Mouse (Mus musculus) B cell, adult 62 days (primary cell): ENCODE measurements around the gene Grin1. TPM values are rescaled to one million over a fixed set of nuclear protein-coding genes. Genes with fewer than 3 reads are reported as not detected.

Experiments
- total RNA-seq: library from RNA; stranded (reverse); gene quantifications from 4 replicates; pipeline ENCODE4 v1.2.4, GENCODE M21; 2023

Gene Grin1
- total RNA-seq, result not detected in 4 replicates

DNA sequence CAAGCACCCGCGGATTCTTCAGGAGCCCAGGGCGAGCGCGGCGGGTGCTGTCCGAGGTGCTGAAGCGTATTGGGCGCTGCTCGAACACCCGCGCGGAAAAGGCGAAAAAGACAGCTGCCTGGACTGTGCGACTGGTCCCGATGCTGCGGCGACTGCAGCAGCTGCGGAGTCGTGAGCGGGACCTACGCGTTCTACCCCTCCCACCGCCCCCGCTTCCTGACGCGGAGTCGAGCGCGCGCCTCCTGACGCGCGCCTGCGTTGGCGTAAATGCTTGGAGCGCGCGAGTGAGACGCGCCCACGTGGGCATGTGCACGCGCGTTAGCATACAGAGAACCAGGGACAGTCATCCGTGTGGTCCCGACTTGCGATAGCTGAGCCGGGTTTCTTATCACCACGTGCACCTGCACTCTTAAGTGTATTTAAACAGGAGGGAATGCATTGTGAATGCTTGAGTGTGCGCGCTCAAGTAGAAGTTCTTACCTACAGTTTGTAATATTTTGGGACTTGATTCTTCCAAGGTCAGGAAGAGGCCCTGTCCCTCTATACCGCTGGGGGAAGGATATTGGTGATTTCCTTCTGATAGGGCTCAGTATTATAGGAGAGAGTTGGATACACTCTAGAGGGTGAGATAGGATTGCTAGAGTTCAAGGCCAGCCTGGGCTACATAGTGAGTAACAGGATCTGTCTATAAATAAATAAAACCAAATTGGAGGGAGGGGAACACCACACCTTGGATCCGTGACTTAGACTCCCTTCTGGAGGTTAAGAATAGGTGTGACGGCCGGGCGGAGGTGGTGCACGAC is at the start of gene Grin1:
TSS of gene Grin1 (minus strand) at position 217 of the 803 bp plus-strand sequence.

DNA sequence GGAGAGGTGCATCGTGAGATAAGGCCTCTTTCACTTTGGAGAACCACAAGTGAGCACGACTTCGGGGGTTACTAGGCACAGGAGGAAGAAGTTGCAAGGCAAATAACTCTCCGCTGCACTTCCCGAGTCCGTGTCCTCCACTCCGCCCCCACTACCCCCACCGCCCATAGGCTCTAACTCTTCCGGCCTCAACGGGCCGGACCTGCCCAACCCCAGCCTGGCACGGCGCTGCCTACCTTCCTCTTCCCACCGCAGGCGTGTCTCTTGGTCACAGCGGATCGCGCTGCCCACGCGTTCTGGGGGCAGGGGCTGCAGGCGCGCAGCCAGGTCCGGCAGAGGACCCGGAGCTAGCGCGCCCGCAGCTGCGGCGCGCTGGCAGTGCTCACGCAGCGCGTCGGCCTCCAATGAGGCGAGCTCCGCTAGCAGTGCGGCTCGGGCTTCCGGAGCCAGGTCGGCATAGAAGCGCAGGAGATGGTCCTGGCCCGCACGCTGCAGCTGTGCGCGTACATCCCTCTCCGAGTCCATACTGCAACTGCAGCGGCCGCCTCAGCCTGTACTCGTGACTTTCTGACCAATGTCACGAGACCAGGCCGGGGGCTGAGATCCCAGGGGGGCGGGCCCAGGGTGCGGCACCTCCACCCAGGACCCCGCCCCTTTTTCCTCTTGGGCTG is 46.2 kb upstream of the Grin1 start, which contains the start of gene Uap1l1:
TSS of gene Uap1l1 (minus strand) at position 592 of the 671 bp plus-strand sequence.

DNA sequence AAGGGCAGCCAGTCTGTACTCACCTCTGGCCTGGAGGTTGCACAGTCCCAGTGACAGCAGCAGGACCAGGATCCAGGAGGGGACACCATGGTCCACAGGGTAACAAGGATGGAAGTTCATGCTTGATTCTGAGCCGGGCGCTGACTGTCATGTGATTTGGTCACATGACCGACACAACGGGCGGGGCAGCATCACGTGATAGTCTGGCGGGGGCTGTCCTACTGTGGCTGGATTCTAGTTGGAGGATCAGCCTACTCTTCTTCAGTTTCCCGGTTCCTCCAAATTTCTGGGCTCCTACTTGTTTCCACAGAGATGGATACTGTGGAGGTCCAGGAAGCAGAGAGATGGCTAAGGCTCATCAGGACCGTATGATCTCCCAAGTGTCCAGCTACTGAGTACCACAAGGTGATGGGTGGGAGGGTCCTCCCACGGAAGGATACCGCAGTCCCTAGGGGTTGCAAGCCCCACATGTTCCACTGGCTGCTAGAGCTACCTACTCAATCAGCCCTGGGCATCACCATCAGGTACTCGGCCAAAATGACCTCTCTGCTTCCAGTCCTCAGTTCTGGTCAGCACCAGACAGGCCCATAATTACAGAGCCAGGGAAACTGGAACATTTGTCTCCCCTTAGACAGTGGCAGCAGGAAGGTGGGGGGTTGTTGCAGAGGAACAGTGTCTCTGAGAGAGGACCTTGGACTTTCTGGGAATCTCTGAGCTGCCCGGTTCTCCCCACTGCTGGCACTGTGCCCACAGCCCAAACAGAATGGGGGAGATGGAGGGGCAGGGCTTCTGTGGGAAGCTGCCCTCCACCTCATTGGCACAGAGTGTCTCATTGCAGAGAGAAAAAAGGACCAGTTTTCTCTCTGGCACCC is 37.5 kb upstream of the Grin1 start, which contains the start of gene Dpp7:
TSS of gene Dpp7 (minus strand) at position 152 of the 872 bp plus-strand sequence.

DNA sequence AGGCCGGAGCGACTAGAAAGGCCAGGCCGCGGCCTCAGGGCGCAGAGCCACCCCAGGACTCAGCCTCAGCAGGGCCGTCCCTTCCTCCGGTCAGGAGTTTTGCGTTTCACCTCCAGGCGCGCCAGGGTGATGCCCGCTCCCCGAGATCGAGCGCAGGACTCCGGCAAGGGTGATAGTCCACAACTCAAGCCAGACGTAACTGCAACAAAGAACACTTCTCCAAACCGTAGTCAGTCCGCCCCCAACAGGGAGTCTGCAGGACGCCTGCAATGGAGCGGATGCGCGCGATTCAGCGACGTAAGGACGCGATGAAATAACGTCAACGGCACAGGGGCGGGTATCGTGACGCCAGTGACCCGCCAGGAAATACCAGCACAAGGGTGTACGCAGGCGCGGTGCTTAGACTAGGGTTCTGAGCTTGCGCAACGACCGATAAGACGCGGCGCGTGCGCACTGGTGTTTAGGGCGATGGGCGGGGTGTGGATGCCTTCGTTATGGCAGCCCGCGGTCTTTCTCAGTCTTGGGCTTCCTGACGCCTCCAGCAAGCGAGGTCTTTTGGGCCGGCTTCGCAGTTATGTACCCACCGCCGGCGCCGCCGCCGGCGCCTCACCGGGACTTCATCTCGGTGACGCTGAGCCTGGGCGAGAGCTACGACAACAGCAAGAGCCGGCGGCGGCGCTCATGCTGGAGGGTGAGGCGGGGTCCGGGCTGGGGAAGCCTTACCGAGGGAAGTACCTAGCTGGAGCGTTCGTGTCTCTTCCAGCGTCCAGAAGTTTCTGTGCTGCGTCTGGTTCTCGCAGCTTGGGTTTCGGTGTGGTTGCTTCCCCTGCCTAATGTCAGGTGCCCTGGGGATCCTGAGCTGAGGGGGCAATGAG is 13.5 kb upstream of the Grin1 start, which contains the start of gene Man1b1:
TSS of gene Man1b1 (plus strand) at position 53 of the 875 bp plus-strand sequence.

DNA sequence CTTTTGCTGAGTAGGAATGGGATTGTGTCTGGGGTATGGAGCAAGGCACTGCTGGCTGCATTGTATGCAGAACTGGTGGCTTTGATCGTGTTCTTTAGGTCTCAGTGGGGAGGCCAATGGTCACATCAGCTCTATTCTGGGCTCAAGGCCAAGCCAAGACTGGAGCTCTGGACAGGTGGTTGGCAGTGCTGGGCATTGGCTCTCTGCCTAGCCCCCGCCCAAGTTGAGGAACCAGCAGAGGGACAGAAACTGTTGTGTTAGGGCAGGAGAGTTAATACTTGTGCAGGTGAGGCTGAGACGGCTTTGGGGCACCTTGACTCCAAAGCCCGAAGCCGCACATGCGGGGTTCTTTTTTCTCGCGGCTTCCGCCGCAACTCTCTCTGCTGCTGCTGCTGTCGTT is 29.3 kb downstream of the Grin1 start, which contains the start of gene Lrrc26:
TSS of gene Lrrc26 (plus strand) at position 265 of the 400 bp plus-strand sequence.

DNA sequence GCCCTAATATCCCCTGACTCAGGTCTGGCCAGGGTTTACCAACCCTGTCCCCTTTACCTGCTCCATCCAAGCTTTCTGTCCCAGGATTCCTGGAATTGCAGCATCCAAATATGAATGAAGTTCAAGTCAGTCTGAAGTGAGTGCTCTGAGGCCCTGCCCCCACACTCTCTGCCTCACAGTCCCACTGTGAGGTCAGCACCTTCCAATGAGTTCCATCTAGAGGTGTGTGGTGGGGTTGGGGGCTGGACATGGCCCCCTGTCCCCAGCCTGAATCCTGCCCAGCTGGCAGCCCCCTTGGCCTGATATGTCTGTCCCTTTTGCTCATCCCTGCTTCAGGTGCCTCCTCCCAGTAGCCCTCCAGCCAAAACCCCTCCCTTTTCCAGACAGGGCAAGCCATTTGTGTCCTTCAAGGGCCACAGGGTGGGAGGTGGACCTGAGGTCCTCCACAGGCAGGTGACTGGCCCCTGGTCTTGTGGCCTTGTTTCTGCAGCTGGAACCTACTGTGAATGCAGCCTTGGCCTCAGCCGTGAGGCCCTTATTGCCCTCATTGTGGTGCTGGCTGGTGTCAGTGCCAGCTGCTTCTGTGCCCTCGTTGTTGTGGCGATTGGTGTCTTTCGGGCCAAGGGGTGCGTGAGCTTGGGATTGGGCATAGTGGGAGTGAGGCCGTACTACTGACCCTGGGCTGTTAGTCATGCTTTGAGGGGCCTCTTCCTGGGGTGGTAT is 30.9 kb downstream of the Grin1 start, which contains the start of gene Tmem210:
TSS of gene Tmem210 (plus strand) at position 219 of the 723 bp plus-strand sequence.

DNA sequence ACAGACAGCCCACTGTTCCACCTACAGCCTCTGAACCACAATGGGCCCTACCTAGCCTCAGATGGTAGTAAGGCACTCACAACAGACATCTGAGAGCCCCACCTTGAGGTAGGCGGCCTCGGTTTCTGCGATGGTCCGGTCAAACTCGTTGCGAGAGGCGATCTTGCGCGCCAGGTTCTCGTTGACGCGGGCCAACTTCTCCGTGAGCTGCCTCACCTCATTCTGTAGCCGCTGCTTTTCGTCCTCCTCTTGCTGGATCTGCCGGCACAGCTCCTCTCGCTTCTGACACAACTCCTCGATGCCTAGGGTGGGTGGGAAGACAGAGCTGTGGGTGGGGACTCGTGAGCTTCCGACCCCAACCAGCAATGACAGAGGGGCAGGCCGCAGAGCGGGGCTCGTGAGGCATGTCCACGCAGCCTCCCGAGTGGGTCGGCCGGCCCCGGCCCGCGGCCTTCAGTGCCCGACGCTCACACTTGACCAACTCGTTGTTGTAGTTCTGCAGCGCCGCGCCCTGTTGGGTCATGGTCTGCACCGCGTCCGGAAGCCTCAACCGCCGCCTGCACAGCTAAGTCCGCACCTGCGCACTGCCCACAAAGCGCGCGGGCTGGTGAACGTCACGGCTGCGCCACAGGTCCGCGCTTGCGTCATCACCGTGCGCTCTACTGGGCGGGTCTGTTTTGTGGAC is 47.0 kb downstream of the Grin1 start, which contains the start of the genes Ssna1 and Anapc2:
TSS of gene Ssna1 (minus strand) at position 612 of the 685 bp plus-strand sequence.
TSS of gene Anapc2 (plus strand) at position 652 of the 685 bp plus-strand sequence.

DNA sequence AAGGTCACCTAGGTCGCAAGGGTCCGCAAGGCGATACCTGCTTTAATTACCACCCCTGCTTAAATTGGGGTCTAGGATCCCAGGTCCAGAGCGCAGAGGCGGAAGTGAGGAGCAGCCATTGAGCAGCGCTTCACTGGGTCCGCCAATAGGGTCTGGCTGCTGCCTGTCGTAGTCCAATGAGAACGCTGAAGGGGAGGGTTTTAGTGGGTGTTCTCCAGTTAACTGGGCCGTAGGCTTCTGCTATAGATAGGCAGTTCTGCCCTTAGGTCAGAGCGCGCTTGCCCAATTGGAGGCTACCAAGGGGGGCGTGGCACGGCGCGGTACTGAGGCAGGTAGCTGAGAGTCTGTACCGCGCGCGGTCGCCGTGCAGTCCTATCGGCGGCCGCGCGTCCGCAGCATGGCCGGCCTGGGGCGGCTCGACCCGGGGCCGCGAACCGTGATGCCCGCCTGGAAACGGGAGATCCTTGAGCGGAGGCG is 56.7 kb downstream of the Grin1 start, which contains the start of gene Tprn:
TSS of gene Tprn (plus strand) at position 328 of the 477 bp plus-strand sequence.

DNA sequence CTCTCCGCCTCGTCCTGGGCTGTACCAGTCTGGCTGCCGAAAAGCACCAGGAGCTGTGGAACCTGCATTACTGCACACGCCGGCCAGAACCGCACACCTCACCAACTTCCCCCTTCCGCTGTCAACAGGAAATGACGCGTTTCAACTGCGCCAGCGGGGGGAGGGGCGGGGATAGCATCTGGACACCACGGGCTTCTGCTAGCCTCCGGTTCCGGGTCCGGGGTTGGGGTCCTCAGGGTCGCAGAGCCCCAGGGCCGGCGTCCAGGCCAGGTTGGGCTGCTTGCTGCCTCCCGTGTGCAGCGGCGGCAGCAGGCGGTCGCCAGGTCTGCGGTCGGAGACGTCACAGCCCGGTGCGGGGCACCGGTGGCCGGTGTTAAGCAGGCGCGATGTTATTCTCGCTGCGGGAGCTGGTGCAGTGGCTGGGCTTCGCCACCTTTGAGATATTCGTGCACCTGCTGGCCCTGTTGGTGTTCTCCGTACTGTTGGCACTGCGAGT is 63.7 kb downstream of the Grin1 start, which contains the start of gene Tmem203:
TSS of gene Tmem203 (plus strand) at position 156 of the 496 bp plus-strand sequence.

DNA sequence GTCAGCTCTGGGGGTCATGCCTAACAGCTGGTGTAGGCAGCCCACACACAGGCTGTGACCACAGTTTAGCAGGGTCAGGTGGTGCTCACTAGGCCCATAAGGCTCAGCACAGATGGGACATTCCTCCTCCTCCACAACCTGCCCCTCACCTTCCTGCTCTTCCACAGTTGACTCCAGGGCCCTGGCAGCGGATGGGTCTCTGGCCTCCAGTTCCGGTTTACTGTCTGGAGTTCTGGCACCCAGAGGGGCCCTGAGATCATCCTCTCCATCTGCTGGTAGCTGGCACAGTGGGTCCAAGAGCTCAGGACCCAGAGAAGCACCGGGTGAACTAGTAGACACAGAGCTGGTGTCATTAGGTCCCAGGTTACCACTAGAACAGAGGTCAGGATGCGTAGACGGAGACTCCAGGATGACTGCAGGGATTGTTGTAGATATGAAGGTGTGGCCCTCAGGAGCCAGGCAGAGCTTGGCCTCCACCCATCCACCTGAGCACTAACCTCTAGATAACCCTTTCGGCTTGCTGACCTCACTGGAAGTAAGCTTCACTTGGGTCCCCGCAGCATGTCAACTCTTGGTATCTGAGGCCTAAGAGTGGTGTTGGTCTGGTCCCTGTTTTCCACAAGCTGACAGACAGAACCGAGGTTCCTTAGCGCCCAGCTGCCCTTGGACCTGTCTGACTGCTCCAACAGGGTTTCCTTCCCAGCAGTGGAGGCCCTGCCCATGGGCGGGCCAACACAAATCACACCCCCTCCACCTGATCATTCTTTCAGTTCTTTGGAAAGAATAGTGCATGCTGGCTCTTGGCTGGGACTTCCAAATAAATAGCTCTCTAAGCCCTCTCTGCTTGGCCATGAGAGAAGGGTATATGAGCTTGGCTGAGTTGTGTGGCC is 72.6 kb downstream of the Grin1 start, which contains the start of gene AL732309.1:
TSS of gene AL732309.1 (minus strand) at position 681 of the 890 bp plus-strand sequence.

DNA sequence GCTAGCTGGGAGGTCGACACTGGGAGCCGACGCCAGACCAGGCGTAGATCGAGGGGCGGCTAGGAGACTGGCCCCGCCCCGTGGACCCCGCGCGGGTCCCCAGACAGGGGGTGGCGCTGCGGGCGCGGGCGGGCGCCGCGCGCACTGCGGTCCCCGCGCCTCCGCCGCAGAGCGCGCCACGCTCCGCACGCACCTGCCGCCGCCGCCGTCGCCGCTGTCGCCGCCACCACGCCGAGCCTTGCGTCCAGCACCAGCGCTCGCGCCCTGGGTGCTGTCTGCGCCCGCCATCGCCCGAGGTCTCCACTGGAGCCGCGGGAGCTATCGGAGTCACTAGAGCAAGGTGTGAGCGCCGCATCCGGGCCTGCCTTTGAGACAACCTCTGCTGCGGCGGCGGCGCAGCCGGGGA is 76.9 kb downstream of the Grin1 start, which contains the start of the genes Rnf208 and Cysrt1:
TSS of gene Rnf208 (plus strand) at position 155 of the 406 bp plus-strand sequence.
TSS of gene Cysrt1 (minus strand) at position 352 of the 406 bp plus-strand sequence.

Other genes starting within 250 kb of the Grin1 start
- not detected in 4 replicates for gene Entpd8, start 238.9 kb downstream of the Grin1 start, total RNA-seq
- gene Noxa1, start 224.0 kb downstream of the Grin1 start, total RNA-seq, result not detected in 4 replicates
- 5.2 to 8.3 TPM (median 7.2 TPM) in 4 replicates for gene Nrarp, start 138.4 kb downstream of the Grin1 start, total RNA-seq
- gene Tor4a, start 122.3 kb downstream of the Grin1 start, total RNA-seq, result 29.8 to 31.9 TPM (median 30.9 TPM) in 4 replicates
- gene Nelfb, start 107.7 kb downstream of the Grin1 start, total RNA-seq, result 71.6 to 75.6 TPM (median 72.5 TPM) in 4 replicates
- not detected in 4 replicates for gene Stpg3, start 104.5 kb downstream of the Grin1 start, total RNA-seq
- 0.89 TPM in 1 of 4 replicates, not detected in the others for gene Fam166a, start 100.4 kb downstream of the Grin1 start, total RNA-seq
- 101 to 123 TPM (median 110 TPM) in 4 replicates for gene Tubb4b, start 94.5 kb downstream of the Grin1 start, total RNA-seq
- gene Slc34a3, start 84.8 kb downstream of the Grin1 start, total RNA-seq, result not detected in 4 replicates
- not detected in 4 replicates for gene Rnf224, start 82.4 kb downstream of the Grin1 start, total RNA-seq
- gene Rnf208, start 76.9 kb downstream of the Grin1 start, total RNA-seq, result not detected in 4 replicates
- not detected in 4 replicates for gene Cysrt1, start 76.7 kb downstream of the Grin1 start, total RNA-seq
- gene AL732309.1, start 72.3 kb downstream of the Grin1 start, total RNA-seq, result 4.6 to 12.8 TPM (median 6.9 TPM) in 4 replicates
- gene Tmem203, start 63.7 kb downstream of the Grin1 start, total RNA-seq, result 18.8 to 26.6 TPM (median 24.1 TPM) in 4 replicates
- 13.6 to 20.3 TPM (median 14.4 TPM) in 4 replicates for gene Tprn, start 56.6 kb downstream of the Grin1 start, total RNA-seq
- 30.8 to 37.7 TPM (median 35.7 TPM) in 4 replicates for gene Ssna1, start 46.7 kb downstream of the Grin1 start, total RNA-seq
- gene Anapc2, start 46.7 kb downstream of the Grin1 start, total RNA-seq, result 101 to 113 TPM (median 107 TPM) in 4 replicates
- not detected in 4 replicates for gene Tmem210, start 31.0 kb downstream of the Grin1 start, total RNA-seq
- gene Lrrc26, start 29.3 kb downstream of the Grin1 start, total RNA-seq, result not detected in 4 replicates
- gene Man1b1, start 13.2 kb upstream of the Grin1 start, total RNA-seq, result 39.7 to 50.0 TPM (median 47.1 TPM) in 4 replicates
- 41.2 to 46.3 TPM (median 43.4 TPM) in 4 replicates for gene Dpp7, start 37.2 kb upstream of the Grin1 start, total RNA-seq
- gene Uap1l1, start 46.5 kb upstream of the Grin1 start, total RNA-seq, result 22.5 to 35.7 TPM (median 25.5 TPM) in 4 replicates
- gene Sapcd2, start 53.1 kb upstream of the Grin1 start, total RNA-seq, result 0.48 to 0.85 TPM in 2 of 4 replicates, not detected in the others
- not detected in 4 replicates for gene Entpd2, start 76.7 kb upstream of the Grin1 start, total RNA-seq
- gene Npdc1, start 80.2 kb upstream of the Grin1 start, total RNA-seq, result not detected in 4 replicates
- gene Fut7, start 104.1 kb upstream of the Grin1 start, total RNA-seq, result not detected in 4 replicates
- 44.9 to 53.9 TPM (median 49.1 TPM) in 4 replicates for gene Abca2, start 109.5 kb upstream of the Grin1 start, total RNA-seq
- 0.83 TPM in 1 of 4 replicates, not detected in the others for gene Clic3, start 137.7 kb upstream of the Grin1 start, total RNA-seq
- gene Paxx, start 141.9 kb upstream of the Grin1 start, total RNA-seq, result 115 to 135 TPM (median 127 TPM) in 4 replicates
- not detected in 4 replicates for gene Ptgds, start 150.9 kb upstream of the Grin1 start, total RNA-seq
- gene Lcn12, start 174.7 kb upstream of the Grin1 start, total RNA-seq, result not detected in 4 replicates
- 64.9 to 78.2 TPM (median 70.7 TPM) in 4 replicates for gene Fbxw5, start 181.6 kb upstream of the Grin1 start, total RNA-seq
- gene C8g, start 182.5 kb upstream of the Grin1 start, total RNA-seq, result 1.1 TPM in 1 of 4 replicates, not detected in the others
- 56.9 to 61.5 TPM (median 58.0 TPM) in 4 replicates for gene Traf2, start 227.8 kb upstream of the Grin1 start, total RNA-seq
- gene Edf1, start 238.7 kb upstream of the Grin1 start, total RNA-seq, result 109 to 125 TPM (median 115 TPM) in 4 replicates